Mouse (Mus musculus): ENCODE measurements at regions not wholly inside any gene's neighbourhood (a gene's known extent, or its start where the extent isn't known, plus 50 kb on each side); places are given as distances from the start of the nearest gene placed in this dataset.

DNA sequence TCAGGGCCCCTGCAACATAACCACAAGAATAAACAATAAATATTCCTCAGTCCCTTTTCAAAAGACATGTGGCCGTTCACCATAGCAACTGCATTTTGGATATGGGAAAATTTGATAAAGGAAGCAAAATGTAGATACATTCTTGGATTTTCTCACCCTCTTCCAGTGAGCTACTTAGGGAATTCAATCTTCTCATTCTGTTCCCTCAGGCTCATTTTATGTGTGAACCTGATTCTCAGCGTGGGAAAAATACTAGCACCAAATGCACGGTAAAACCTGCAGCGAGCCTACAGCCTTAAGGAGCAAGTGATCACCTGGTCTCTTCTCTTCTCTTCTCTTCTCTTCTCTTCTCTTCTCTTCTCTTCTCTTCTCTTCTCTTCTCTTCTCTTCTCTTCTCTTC lies 322.5 kb upstream of the Cwc22 start:
- TF ChIP-seq HCFC1 (IDR thresholded peaks at IDR 0.05; ENCODE audit: borderline replicate concordance, insufficient read depth, low read length) (no peak), ZNF384 (IDR thresholded peaks at IDR 0.05; ENCODE audit: low read depth, low read length) (no peak)
